Mouse (Mus musculus) forebrain, embryonic 11.5 days (tissue): Measurements from ENCODE around the gene C730034F03Rik. TPM values are rescaled to one million over a fixed set of nuclear protein-coding genes. Genes with fewer than 3 reads are reported as not detected.

ENCODE experiments used
- ATAC-seq: fragments of 200-750 bp; cut with Nextera tagmentation; replicated peaks from 2 replicates; pipeline ENCODE4 v1.8.0; 2017; ENCODE audit warnings: moderate TSS enrichment; ENCODE audit not compliant: low FRiP score
- DNase-seq: peaks from one replicate; pipeline ENCODE4 v3.0.0-alpha.2; 2017; ENCODE audit warnings: low spot score
- H3K27ac ChIP-seq: fragments of 300-500 bp; sonication (generic); 2 replicates; pipeline ENCODE4 v1.5.1; 2014; ENCODE audit warnings: low read depth, low read length
- H3K27me3 ChIP-seq: fragments of 300-500 bp; sonication (generic); 2 replicates; pipeline ENCODE4 v1.6.1; 2014; ENCODE audit warnings: mild to moderate bottlenecking, low read length, mixed read lengths; ENCODE audit not compliant: control insufficient read depth, insufficient read depth
- H3K36me3 ChIP-seq: fragments of 300-500 bp; sonication (generic); 2 replicates; pipeline ENCODE4 v1.6.1; 2014; ENCODE audit warnings: mild to moderate bottlenecking, low read length, moderate library complexity, mixed read lengths; ENCODE audit not compliant: control insufficient read depth, insufficient read depth
- H3K4me1 ChIP-seq: fragments of 300-500 bp; sonication (generic); replicated peaks from 2 replicates; pipeline ENCODE4 v1.6.1; 2014; ENCODE audit warnings: low read length, mixed read lengths; ENCODE audit not compliant: control insufficient read depth, insufficient read depth
- H3K4me2 ChIP-seq: fragments of 300-500 bp; sonication (generic); 2 replicates; pipeline ENCODE4 v1.6.1; 2014; ENCODE audit warnings: low read depth, mild to moderate bottlenecking, low read length, moderate library complexity, mixed read lengths; ENCODE audit not compliant: severe bottlenecking
- H3K4me3 ChIP-seq: fragments of 300-500 bp; sonication (generic); 2 replicates; pipeline ENCODE4 v1.5.1; 2014; ENCODE audit warnings: low read depth, low read length
- H3K9ac ChIP-seq: fragments of 300-500 bp; sonication (generic); 2 replicates; pipeline ENCODE4 v1.6.1; 2014; ENCODE audit warnings: low read length
- H3K9me3 ChIP-seq: fragments of 300-500 bp; sonication (generic); 2 replicates; pipeline ENCODE4 v1.6.1; 2016; ENCODE audit warnings: low read length, mixed read lengths; ENCODE audit not compliant: control insufficient read depth
- WGBS: fragments of 180-500 bp; shearing (Covaris S2); extraction: QIAGEN DNeasy Blood & Tissue Kit; methylation state at CpG from one replicate; pipeline ENCODE4 v1.1.7; 2014; 5-methylcytosine and 5-hydroxymethylcytosine counted together
- polyA plus RNA-seq: library from polyadenylated mRNA; unstranded; fragments of >200 nt; fragmentation: Nextera tagmentation; extraction: Ambion mirVana; gene quantifications from 2 replicates; pipeline ENCODE4 v1.2.1, GENCODE M21; 2014

C730034F03Rik gene
- polyA plus RNA-seq, 1 experiment from 2014 or later: 6.0 TPM

DNA sequence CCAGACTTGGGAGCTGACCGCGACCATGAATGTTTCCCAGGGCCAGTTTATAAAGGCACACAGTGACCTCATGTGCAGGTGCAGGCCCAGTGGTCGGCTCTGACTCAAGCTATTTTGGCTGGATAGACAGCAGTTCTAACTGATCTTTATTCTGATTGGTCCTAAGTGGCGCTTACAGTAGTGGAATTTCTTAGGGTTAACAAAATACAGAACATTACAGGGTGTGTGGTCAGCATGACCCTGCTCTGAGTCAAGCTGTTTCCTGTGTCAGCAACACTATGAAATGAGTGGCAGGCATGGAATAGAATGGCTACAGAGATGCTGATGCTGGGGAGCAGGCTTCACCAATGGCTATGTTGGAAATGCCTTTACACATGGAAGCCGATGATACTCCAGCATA lies 6.5 kb downstream of the C730034F03Rik start:
- ATAC-seq (no peak), DNase-seq (no peak)
- WGBS: 88% methylated on average over 5 of the region's 5 CpGs
- no peak overlapping the region for H3K4me3 ChIP-seq
- no peak overlapping the region for H3K27ac ChIP-seq
- H3K36me3 ChIP-seq: no peaks in the 10 kb centered on the region
- no peaks in the 10 kb centered on the region for H3K4me1 ChIP-seq
- H3K9me3 ChIP-seq: no peaks in the 10 kb centered on the region
- H3K27me3 ChIP-seq: no peaks in the 10 kb centered on the region
- H3K4me2 ChIP-seq: no peak overlapping the region
- H3K9ac ChIP-seq: no peak overlapping the region

DNA sequence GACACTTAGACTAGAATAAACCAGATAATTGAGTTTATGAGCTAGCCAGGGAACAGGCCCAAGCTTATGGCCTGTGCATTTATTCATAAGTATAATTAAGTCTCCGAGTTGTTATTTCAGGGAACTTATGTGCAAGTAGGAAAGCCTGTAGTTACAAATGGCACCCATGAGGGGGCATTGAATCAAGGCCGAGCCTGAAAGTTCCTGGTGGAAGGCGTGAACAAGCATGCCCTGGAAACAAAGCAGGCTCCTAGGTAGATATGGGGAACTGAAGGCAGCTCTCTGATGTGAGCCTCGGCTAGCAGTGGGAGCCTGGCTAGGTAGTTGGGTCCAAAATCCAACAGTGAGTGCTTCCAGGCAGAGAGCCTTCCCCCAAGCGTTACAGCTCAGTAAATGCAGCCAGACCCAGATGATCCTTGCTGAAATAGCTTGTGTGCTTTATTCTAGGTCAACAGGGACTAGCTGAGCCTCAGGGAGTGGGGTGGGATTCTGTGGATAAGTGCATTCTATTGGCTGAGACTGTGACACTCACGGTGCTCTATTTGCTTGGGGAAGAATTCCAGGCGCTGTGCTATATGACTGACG lies 13.2 kb downstream of the C730034F03Rik start:
- H3K36me3 ChIP-seq: no peaks in the 10 kb centered on the region
- DNase-seq: no peak

DNA sequence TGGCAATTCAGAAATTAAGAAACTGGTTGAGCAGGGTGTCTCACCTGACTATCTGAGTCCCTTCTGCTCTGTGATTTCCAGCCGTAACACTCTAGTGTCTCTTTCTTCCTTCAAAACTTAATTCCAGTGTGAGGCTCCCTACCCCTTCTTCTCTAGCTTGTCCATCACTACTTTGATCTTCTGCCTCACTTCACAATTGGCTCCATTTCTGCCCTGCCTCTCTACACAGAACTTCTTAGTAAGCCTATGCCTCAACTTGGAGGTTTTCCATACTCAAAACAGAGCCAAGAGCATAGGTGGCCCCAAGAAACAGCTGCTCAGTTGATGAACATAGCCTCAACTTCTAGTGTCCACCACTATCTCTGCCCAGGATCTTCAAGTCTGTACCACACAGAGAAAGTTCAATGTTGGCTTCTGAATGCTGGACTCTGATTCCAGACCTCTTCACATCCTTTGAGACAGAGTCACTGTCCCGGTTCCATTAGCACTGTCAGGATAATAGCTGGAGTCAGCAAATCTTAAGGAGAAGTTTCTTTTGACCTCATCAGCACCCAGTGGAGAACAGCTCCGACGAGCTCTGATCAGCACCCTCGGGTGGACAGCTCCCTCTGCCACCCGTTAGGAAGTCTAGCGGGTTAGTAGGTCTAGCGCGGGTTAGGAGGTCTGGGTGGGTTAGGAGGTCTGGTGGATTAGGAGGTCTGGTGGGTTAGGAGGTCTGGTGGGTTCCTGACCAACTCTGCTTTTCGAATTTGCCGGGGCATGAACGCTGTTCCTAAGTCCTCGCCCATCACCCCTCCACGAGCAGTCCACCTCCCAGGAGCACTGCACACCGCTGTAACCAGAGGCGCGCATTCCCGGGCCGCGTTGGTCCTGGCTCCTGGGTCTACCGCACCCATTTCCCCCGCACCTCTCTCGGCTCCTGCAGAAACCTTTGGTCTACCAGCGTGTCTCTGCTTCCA lies 23.8 kb downstream of the C730034F03Rik start:
- peak overlapping the region; percentile 77 for H3K4me3 ChIP-seq
- peak; percentile 65 for ATAC-seq
- peak overlapping the region; percentile 81 for H3K9ac ChIP-seq
- no peaks in the 10 kb centered on the region for H3K9me3 ChIP-seq
- peaks cover 9% of the 10 kb centered on the region; the same call in 1 of the 2 replicates for H3K36me3 ChIP-seq
- peak; percentile 78 for DNase-seq
- H3K27me3 ChIP-seq: peaks cover 5% of the 10 kb centered on the region; the same call in 1 of the 2 replicates
- WGBS: 4% methylated on average over 24 of the region's 24 CpGs
- H3K27ac ChIP-seq: no peak overlapping the region
- H3K4me1 ChIP-seq: peaks cover 9% of the 10 kb centered on the region
- peak overlapping the region; percentile 78 for H3K4me2 ChIP-seq

More for the DNA sequence above, 13.2 kb downstream of the C730034F03Rik start:
- Histone ChIP-seq H3K4me1 (no peaks in the 10 kb centered on the region), H3K27ac (no peak overlapping the region), H3K9ac (no peak overlapping the region), H3K9me3 (no peaks in the 10 kb centered on the region), H3K4me2 (no peak overlapping the region), H3K27me3 (no peaks in the 10 kb centered on the region), H3K4me3 (no peak overlapping the region)
- WGBS: 43% methylated on average over 8 of the region's 8 CpGs
- no peak for ATAC-seq

DNA sequence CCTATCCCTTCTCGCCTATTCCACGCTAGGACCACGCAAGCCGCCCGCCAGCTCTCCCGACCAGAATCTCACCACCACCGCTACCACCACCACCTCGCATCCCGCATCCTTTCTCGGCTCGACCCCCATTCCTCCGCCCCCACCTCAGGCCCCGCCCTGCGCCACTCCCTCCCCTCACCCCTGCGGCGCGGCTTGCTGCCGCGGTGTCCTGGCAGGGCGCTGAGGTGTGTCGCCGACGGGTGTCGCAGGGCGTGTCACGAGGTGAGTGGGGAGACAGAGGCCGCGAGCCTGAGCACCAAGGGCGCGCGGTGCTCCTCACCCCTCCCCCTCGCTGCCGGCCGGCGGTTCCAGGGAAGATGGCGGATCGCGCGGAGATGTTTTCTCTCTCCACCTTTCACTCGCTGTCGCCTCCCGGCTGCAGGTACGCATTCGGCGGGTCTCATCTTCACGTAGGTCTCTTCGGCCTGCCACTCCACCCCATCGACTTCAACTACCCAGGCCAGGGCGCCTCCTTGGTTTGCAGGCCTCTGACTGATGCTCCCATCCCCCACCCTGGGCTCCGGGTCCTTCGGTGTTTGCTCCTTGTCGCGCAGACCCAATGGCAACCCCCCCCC lies 24.6 kb downstream of the C730034F03Rik start, which contains the start of gene Mapk8ip2:
Mapk8ip2 (plus strand) TSS at position 49 of the 614 bp plus-strand sequence.
- peak within 1 kb of the TSS; percentile 78 for H3K4me2 ChIP-seq
- H3K36me3 ChIP-seq: peaks cover 9% of the 10 kb centered on the region; the same call in 1 of the 2 replicates
- peak within 1 kb of the TSS; percentile 77 for H3K4me3 ChIP-seq
- peaks cover 5% of the 10 kb centered on the region; the same call in 1 of the 2 replicates for H3K27me3 ChIP-seq
- DNase-seq (peak; percentile 80), ATAC-seq (peak; percentile 77)
- H3K4me1 ChIP-seq: peaks cover 9% of the 10 kb centered on the region
- WGBS: under 1% methylated on average over 53 of the region's 53 CpGs
- peak within 1 kb of the TSS; percentile 81 for H3K9ac ChIP-seq
- H3K27ac ChIP-seq: no peak within 1 kb of the TSS
- H3K9me3 ChIP-seq: no peaks in the 10 kb centered on the region

DNA sequence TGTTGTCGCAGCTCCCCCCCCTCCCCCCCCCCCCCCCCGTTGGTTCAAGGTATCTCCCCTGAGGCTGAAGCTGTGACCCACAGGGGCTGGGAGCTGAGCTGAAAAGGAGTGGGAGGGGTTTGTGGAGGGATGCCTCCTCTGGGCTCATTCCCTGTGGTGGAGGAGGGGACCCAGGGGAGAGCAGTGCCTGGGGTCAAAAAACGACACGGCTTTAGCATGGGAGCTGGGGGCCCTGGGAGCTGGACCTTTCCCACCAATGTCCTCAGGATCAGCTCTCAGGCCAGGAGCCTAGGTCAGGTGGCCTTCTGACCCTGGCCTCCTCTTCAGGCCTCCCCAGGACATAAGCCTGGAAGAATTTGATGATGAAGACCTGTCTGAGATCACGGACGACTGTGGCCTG lies 25.5 kb downstream of the C730034F03Rik start:
- Histone ChIP-seq H3K36me3 (peaks cover 9% of the 10 kb centered on the region; the same call in 1 of the 2 replicates), H3K4me3 (peak overlapping the region; percentile 77), H3K9ac (peak overlapping the region; percentile 81), H3K4me2 (peak overlapping the region; percentile 78), H3K4me1 (peaks cover 9% of the 10 kb centered on the region), H3K27me3 (peaks cover 5% of the 10 kb centered on the region; the same call in 1 of the 2 replicates), H3K27ac (no peak overlapping the region), H3K9me3 (no peaks in the 10 kb centered on the region)
- DNase-seq (no peak), ATAC-seq (peak; percentile 53)
- WGBS: 5% methylated on average over 5 of the region's 6 CpGs

DNA sequence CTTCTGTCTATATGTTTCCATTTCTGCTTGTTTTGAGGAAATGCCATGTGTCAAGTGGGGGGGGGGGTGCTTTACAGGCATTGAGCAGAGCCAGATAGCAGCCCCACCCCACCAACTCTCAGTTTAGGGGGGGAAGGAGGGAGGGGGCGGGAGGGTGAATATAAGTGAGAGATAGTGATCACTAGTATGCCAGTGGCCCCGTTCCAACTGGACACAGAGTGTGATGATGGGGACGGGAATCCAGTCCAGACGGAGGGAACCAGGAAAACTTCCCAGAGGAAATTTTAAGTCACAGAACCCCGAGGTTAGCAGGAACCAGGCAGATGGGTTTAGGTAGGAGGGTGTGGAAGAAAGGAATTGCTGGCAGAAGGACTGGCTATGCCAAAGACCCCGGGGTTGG lies 26.3 kb downstream of the C730034F03Rik start:
- ATAC-seq (no peak), DNase-seq (no peak)
- WGBS: 87% methylated on average over 6 of the region's 6 CpGs
- no peak overlapping the region for H3K9ac ChIP-seq
- no peaks in the 10 kb centered on the region for H3K9me3 ChIP-seq
- no peak overlapping the region for H3K27ac ChIP-seq
- peaks cover 9% of the 10 kb centered on the region for H3K4me1 ChIP-seq
- 0 out of 2 replicates have a peak overlapping the region, but pooled peaks have one; percentile 78 for H3K4me2 ChIP-seq
- peaks cover 11% of the 10 kb centered on the region; the same call in 1 of the 2 replicates for H3K36me3 ChIP-seq
- no peak overlapping the region; the same call in 1 of the 2 replicates for H3K4me3 ChIP-seq
- H3K27me3 ChIP-seq: peaks cover 5% of the 10 kb centered on the region; the same call in 1 of the 2 replicates

DNA sequence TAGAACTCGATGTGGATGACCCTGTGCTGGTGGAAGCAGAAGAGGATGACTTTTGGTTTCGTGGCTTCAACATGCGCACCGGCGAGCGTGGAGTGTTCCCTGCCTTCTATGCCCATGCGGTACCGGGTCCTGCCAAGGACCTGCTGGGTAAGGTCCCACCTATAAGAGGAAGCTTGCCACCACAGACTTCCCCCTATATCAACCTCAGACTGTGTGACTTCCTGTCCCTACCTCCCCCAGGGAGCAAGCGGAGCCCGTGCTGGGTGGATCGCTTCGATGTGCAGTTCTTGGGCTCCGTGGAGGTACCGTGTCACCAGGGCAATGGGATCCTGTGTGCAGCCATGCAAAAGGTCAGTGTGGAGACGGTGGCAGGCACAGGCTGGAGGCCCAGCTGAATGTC lies 29.6 kb downstream of the C730034F03Rik start:
- Histone ChIP-seq H3K4me1 (peaks cover 5% of the 10 kb centered on the region), H3K9me3 (no peaks in the 10 kb centered on the region), H3K4me3 (no peak overlapping the region), H3K27ac (no peak overlapping the region), H3K36me3 (peaks cover 11% of the 10 kb centered on the region; the same call in 1 of the 2 replicates), H3K9ac (no peak overlapping the region), H3K27me3 (no peaks in the 10 kb centered on the region; the same call in 1 of the 2 replicates), H3K4me2 (no peak overlapping the region)
- ATAC-seq (no peak), DNase-seq (no peak)
- WGBS: 97% methylated on average over 15 of the region's 15 CpGs

DNA sequence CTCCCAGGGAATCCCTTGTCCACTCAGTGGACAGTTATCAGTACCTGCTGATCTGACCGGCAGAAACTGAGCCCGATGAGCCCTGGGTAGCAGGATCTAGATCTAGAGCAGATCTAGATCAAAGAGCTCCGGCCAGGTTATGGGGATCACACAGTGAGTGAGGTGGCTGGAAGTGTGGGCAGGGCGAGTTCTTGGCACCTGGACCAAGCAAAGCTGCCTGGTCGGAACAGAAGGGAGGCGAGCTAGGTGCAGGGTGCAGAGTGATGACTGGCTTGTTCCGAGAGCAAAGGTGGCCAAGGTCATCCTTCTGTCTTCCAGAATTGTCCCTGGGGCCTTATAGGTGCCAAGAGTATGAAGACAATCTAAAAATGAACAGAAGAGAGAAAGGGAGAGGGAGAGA lies 30.4 kb downstream of the C730034F03Rik start:
- Histone ChIP-seq H3K4me3 (no peak overlapping the region), H3K9me3 (no peaks in the 10 kb centered on the region), H3K36me3 (peaks cover 11% of the 10 kb centered on the region; the same call in 1 of the 2 replicates), H3K9ac (no peak overlapping the region), H3K27ac (no peak overlapping the region), H3K27me3 (no peaks in the 10 kb centered on the region), H3K4me2 (no peak overlapping the region), H3K4me1 (peaks cover 4% of the 10 kb centered on the region)
- DNase-seq (no peak), ATAC-seq (no peak)
- 89% methylated on average over 7 of the region's 7 CpGs for WGBS
